Mouse (Mus musculus): ENCODE results near the gene Zbtb39. TPM values are rescaled to one million over a fixed set of nuclear protein-coding genes. Genes with fewer than 3 reads are reported as not detected.

Zbtb39 gene
- 4.4 TPM for polyA plus RNA-seq (2014; fragmentation: Illumina TruSeq; extraction: RNeasy Lipid Tissue Mini Kit (QIAGEN cat#74804); ENCODE audit: low read depth, low replicate concordance)

GRCm38 (mm10) chr10:127739083-127739660 is at the start of gene Zbtb39:
Gene Zbtb39 (plus strand): TSS chr10:127739538.

GRCm38 (mm10) chr10:127704766-127705220 is 34.5 kb upstream of the Zbtb39 start, which contains the start of gene Myo1a:
Gene Myo1a (plus strand): TSS chr10:127705170.

GRCm38 (mm10) chr10:127724178-127724577 is 15.2 kb upstream of the Zbtb39 start, which contains the start of gene Tac2:
Gene Tac2 (plus strand): TSS chr10:127724478.

GRCm38 (mm10) chr10:127751548-127751947 is 12.2 kb downstream of the Zbtb39 start, which contains the start of gene Gpr182:
Gene Gpr182 (minus strand): TSS chr10:127751732.

GRCm38 (mm10) chr10:127759181-127760110 is 20.1 kb downstream of the Zbtb39 start, which contains the start of the genes Rdh1 and Rdh16f1:
Gene Rdh1 (plus strand): TSS chr10:127759721.
Gene Rdh16f1 (plus strand): TSS chr10:127759787.

GRCm38 (mm10) chr10:127776011-127776410 is 36.7 kb downstream of the Zbtb39 start, which contains the start of gene Rdh9:
Gene Rdh9 (plus strand): TSS chr10:127776386.

Other genes starting within 250 kb of the Zbtb39 start
- 1.7 TPM for gene Stac3, start 237.9 kb upstream of the Zbtb39 start, polyA plus RNA-seq (2014; fragmentation: Illumina TruSeq; extraction: RNeasy Lipid Tissue Mini Kit (QIAGEN cat#74804); ENCODE audit: low read depth, low replicate concordance)
- gene Ndufa4l2, start 224.6 kb upstream of the Zbtb39 start, polyA plus RNA-seq (2014; fragmentation: Illumina TruSeq; extraction: RNeasy Lipid Tissue Mini Kit (QIAGEN cat#74804); ENCODE audit: low read depth, low replicate concordance) = 37.8 TPM
- 47.5 TPM for gene Shmt2, start 217.1 kb upstream of the Zbtb39 start, polyA plus RNA-seq (2014; fragmentation: Illumina TruSeq; extraction: RNeasy Lipid Tissue Mini Kit (QIAGEN cat#74804); ENCODE audit: low read depth, low replicate concordance)
- not detected for gene Nxph4, start 205.0 kb upstream of the Zbtb39 start, polyA plus RNA-seq (2014; fragmentation: Illumina TruSeq; extraction: RNeasy Lipid Tissue Mini Kit (QIAGEN cat#74804); ENCODE audit: low read depth, low replicate concordance)
- 87.8 TPM for gene Lrp1, start 118.4 kb upstream of the Zbtb39 start, polyA plus RNA-seq (2014; fragmentation: Illumina TruSeq; extraction: RNeasy Lipid Tissue Mini Kit (QIAGEN cat#74804); ENCODE audit: low read depth, low replicate concordance)
- 48.3 TPM for gene Stat6, start 96.6 kb upstream of the Zbtb39 start, polyA plus RNA-seq (2014; fragmentation: Illumina TruSeq; extraction: RNeasy Lipid Tissue Mini Kit (QIAGEN cat#74804); ENCODE audit: low read depth, low replicate concordance)
- 5.4 TPM for gene Nemp1, start 72.6 kb upstream of the Zbtb39 start, polyA plus RNA-seq (2014; fragmentation: Illumina TruSeq; extraction: RNeasy Lipid Tissue Mini Kit (QIAGEN cat#74804); ENCODE audit: low read depth, low replicate concordance)
- 10.6 TPM for gene Nab2, start 71.0 kb upstream of the Zbtb39 start, polyA plus RNA-seq (2014; fragmentation: Illumina TruSeq; extraction: RNeasy Lipid Tissue Mini Kit (QIAGEN cat#74804); ENCODE audit: low read depth, low replicate concordance)
- gene Myo1a, start 34.4 kb upstream of the Zbtb39 start, polyA plus RNA-seq (2014; fragmentation: Illumina TruSeq; extraction: RNeasy Lipid Tissue Mini Kit (QIAGEN cat#74804); ENCODE audit: low read depth, low replicate concordance) = 0.34 TPM
- not detected for gene Tac2, start 15.1 kb upstream of the Zbtb39 start, polyA plus RNA-seq (2014; fragmentation: Illumina TruSeq; extraction: RNeasy Lipid Tissue Mini Kit (QIAGEN cat#74804); ENCODE audit: low read depth, low replicate concordance)
- gene Gpr182, start 12.2 kb downstream of the Zbtb39 start, polyA plus RNA-seq (2014; fragmentation: Illumina TruSeq; extraction: RNeasy Lipid Tissue Mini Kit (QIAGEN cat#74804); ENCODE audit: low read depth, low replicate concordance) = 4.0 TPM
- gene Rdh1, start 20.2 kb downstream of the Zbtb39 start, polyA plus RNA-seq (2014; fragmentation: Illumina TruSeq; extraction: RNeasy Lipid Tissue Mini Kit (QIAGEN cat#74804); ENCODE audit: low read depth, low replicate concordance) = not detected
- gene Rdh16f1, start 20.2 kb downstream of the Zbtb39 start, polyA plus RNA-seq (2014; fragmentation: Illumina TruSeq; extraction: RNeasy Lipid Tissue Mini Kit (QIAGEN cat#74804); ENCODE audit: low read depth, low replicate concordance) = not detected
- gene Rdh9, start 36.8 kb downstream of the Zbtb39 start, polyA plus RNA-seq (2014; fragmentation: Illumina TruSeq; extraction: RNeasy Lipid Tissue Mini Kit (QIAGEN cat#74804); ENCODE audit: low read depth, low replicate concordance) = 0.31 TPM
- not detected for gene Rdh16, start 61.6 kb downstream of the Zbtb39 start, polyA plus RNA-seq (2014; fragmentation: Illumina TruSeq; extraction: RNeasy Lipid Tissue Mini Kit (QIAGEN cat#74804); ENCODE audit: low read depth, low replicate concordance)
- gene Rdh19, start 110.4 kb downstream of the Zbtb39 start, polyA plus RNA-seq (2014; fragmentation: Illumina TruSeq; extraction: RNeasy Lipid Tissue Mini Kit (QIAGEN cat#74804); ENCODE audit: low read depth, low replicate concordance) = not detected
- gene Rdh16f2, start 126.9 kb downstream of the Zbtb39 start, polyA plus RNA-seq (2014; fragmentation: Illumina TruSeq; extraction: RNeasy Lipid Tissue Mini Kit (QIAGEN cat#74804); ENCODE audit: low read depth, low replicate concordance) = not detected
- gene Rdh7, start 149.3 kb downstream of the Zbtb39 start, polyA plus RNA-seq (2014; fragmentation: Illumina TruSeq; extraction: RNeasy Lipid Tissue Mini Kit (QIAGEN cat#74804); ENCODE audit: low read depth, low replicate concordance) = 0.63 TPM
- not detected for gene Sdr9c7, start 159.0 kb downstream of the Zbtb39 start, polyA plus RNA-seq (2014; fragmentation: Illumina TruSeq; extraction: RNeasy Lipid Tissue Mini Kit (QIAGEN cat#74804); ENCODE audit: low read depth, low replicate concordance)

All from heart, adult 10 weeks (tissue).